Mouse (Mus musculus): ENCODE results near the gene Spef1. TPM values are rescaled to one million over a fixed set of nuclear protein-coding genes. Genes with fewer than 3 reads are reported as not detected.

Spef1 gene
- polyA plus RNA-seq, 1 experiment from 2014 or later: 1.2 TPM

- H3K4me1 ChIP-seq (replicated peaks): peaks cover 82% of the 10 kb centered on the region
- peak overlapping the region; percentile 50 for H3K4me2 ChIP-seq
- DNase-seq (no peak), ATAC-seq (ENCODE audit: low read depth) (no peak)
- no peaks in the 10 kb centered on the region for H3K27me3 ChIP-seq
- no peaks in the 10 kb centered on the region for H3K9me3 ChIP-seq (replicated peaks)
- H3K36me3 ChIP-seq: no peaks in the 10 kb centered on the region
- H3K9ac ChIP-seq: peak overlapping the region; percentile 71
- no peak overlapping the region for H3K4me3 ChIP-seq (replicated peaks)
- peak overlapping the region; percentile 98 for H3K27ac ChIP-seq
- 28% methylated on average over 3 of the region's 3 CpGs for WGBS (ENCODE audit: insufficient replicate concordance)
Measured at GRCm38 (mm10) chr2:131221853-131222515, 34.9 kb upstream of the Spef1 start.

GRCm38 (mm10) chr2:131220030-131220429 lies 32.9 kb upstream of the Spef1 start:
- Histone ChIP-seq H3K4me1 (replicated peaks) (peaks cover 83% of the 10 kb centered on the region), H3K9ac (no peak overlapping the region), H3K4me2 (no peak overlapping the region), H3K27ac (peak overlapping the region; percentile 64; the same call in 1 of the 2 replicates), H3K9me3 (replicated peaks) (no peaks in the 10 kb centered on the region), H3K4me3 (replicated peaks) (no peak overlapping the region), H3K27me3 (no peaks in the 10 kb centered on the region), H3K36me3 (no peaks in the 10 kb centered on the region)
- DNase-seq: no peak
- ATAC-seq (ENCODE audit: low read depth): no peak
- 46% methylated on average over 4 of the region's 4 CpGs for WGBS (ENCODE audit: insufficient replicate concordance)

DNA sequence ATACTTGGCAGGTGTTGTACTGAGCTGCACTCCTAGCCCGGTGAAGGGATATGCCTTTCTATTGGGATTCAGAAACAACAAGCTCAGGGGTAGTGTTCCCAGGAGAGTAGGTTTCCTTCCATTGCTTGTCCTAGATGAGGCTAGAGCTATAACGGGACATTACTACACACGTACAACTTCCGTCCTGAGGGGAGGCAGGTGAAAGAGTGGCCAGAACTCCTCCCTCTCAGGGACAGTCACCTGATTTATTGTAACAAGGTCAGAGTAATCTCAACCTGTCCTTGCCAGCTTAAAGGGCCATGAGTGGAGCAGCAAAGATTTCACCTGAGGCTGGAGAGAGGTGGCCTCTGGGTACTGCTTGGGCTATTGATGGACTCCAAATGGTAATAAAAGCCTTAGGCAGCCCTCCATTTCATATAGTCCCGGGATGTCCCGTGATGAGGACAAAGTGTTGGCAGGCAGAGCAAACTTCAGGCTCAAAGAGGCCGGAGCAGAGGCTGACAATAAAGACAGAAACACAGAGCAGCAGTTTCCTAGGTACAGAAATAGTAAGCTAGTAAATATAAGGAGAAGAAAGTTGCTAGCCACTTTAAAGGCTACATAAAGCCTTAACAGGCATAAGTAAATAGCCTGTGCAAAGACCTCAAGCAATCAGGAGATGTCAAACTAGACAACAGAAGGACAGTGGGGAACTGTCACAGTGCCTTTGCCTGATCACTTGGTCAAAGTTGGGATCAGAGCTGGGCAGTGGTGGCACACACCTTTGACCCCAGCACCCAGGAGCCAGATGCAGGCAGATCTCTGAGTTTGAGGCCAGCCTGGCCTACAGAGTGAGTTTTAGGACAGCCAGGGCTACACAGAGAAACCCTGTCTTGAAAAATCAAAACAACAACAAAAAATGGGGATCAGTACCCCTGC lies 29.1 kb upstream of the Spef1 start:
- Histone ChIP-seq H3K4me1 (replicated peaks) (peaks cover 82% of the 10 kb centered on the region), H3K4me3 (replicated peaks) (no peak overlapping the region), H3K4me2 (no peak overlapping the region), H3K27me3 (no peaks in the 10 kb centered on the region), H3K27ac (peak overlapping the region; percentile 96), H3K36me3 (peaks cover 19% of the 10 kb centered on the region), H3K9me3 (replicated peaks) (no peaks in the 10 kb centered on the region), H3K9ac (peak overlapping the region; percentile 2; the same call in 1 of the 2 replicates)
- WGBS (ENCODE audit: insufficient replicate concordance): 82% methylated on average over 7 of the region's 7 CpGs
- ATAC-seq (ENCODE audit: low read depth) (no peak), DNase-seq (no peak)

DNA sequence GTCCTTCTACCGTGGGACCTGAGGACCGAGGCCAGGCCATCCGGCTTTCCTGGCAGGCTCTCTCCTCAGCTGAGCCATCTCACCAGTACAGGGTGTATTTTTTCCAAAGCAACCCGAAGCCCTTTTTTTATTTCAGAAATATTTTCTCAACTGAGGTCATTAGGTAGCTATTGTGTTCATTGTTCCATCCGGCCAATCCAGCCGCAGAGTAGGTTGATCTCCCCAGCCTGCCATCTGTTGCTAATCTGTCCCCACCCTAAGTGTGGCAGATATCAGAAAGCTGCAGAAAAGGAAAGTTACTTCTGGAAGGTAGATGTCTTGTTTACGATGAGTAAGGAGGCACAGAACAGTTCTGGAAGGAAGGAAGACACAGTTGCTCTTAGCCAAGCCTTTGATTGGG lies 26.7 kb upstream of the Spef1 start:
- no peaks in the 10 kb centered on the region for H3K9me3 ChIP-seq (replicated peaks)
- peak; percentile 72 for DNase-seq
- peak overlapping the region; percentile 39 for H3K4me3 ChIP-seq (replicated peaks)
- 39% methylated on average over 7 of the region's 7 CpGs for WGBS (ENCODE audit: insufficient replicate concordance)
- peaks cover 88% of the 10 kb centered on the region for H3K4me1 ChIP-seq (replicated peaks)
- peak overlapping the region; percentile 73 for H3K9ac ChIP-seq
- peak overlapping the region; percentile 63 for H3K4me2 ChIP-seq
- peaks cover 19% of the 10 kb centered on the region for H3K36me3 ChIP-seq
- H3K27me3 ChIP-seq: no peaks in the 10 kb centered on the region
- ATAC-seq (ENCODE audit: low read depth): peak; percentile 73
- H3K27ac ChIP-seq: peak overlapping the region; percentile 96

DNA sequence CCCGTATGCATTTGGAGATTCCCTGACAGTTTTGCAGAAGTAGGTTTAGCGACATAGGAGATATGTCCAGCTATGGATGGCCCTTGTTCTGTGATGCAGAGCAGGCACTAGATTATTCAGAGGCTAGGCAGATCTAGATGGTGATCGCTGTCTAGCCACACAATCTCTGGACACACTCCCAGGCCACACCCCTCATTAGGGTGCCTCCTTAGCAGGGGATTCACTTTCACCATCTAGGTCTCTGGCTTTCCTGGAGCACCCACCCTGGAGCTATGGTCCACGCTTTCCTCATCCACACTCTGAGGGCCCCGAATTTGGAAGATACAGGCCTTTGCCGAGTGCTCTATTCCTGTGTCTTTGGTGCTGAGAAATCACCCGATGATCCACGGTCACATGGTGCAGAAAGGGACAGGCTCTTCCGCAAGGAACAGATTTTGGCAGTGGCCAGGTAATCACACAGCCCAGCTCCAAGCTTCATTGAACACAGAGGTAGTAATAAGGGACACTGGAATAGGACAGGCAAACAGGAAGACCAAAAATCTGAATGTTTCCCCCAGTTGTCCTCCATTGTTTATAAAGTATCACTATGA lies 24.0 kb upstream of the Spef1 start:
- peaks cover 19% of the 10 kb centered on the region for H3K36me3 ChIP-seq
- ATAC-seq (ENCODE audit: low read depth) (peak; percentile 19; the same call in 1 of the 2 replicates), DNase-seq (no peak)
- H3K4me3 ChIP-seq (replicated peaks): peak overlapping the region; percentile 66
- no peaks in the 10 kb centered on the region for H3K27me3 ChIP-seq
- no peaks in the 10 kb centered on the region for H3K9me3 ChIP-seq (replicated peaks)
- peak overlapping the region; percentile 76 for H3K4me2 ChIP-seq
- H3K4me1 ChIP-seq (replicated peaks): peaks cover 92% of the 10 kb centered on the region
- peak overlapping the region; percentile 77 for H3K9ac ChIP-seq
- WGBS (ENCODE audit: insufficient replicate concordance): 53% methylated on average over 9 of the region's 9 CpGs
- H3K27ac ChIP-seq: peak overlapping the region; percentile 91

GRCm38 (mm10) chr2:131209969-131210792 lies 23.1 kb upstream of the Spef1 start:
- H3K27me3 ChIP-seq: no peaks in the 10 kb centered on the region
- no peaks in the 10 kb centered on the region for H3K9me3 ChIP-seq (replicated peaks)
- peak overlapping the region; percentile 77 for H3K9ac ChIP-seq
- DNase-seq: peak; percentile 92
- H3K4me3 ChIP-seq (replicated peaks): peak overlapping the region; percentile 66
- H3K4me1 ChIP-seq (replicated peaks): peaks cover 92% of the 10 kb centered on the region
- H3K36me3 ChIP-seq: peaks cover 19% of the 10 kb centered on the region
- WGBS (ENCODE audit: insufficient replicate concordance): 1% methylated on average over 50 of the region's 50 CpGs
- H3K27ac ChIP-seq: peak overlapping the region; percentile 91
- H3K4me2 ChIP-seq: peak overlapping the region; percentile 76
- ATAC-seq (ENCODE audit: low read depth): peak; percentile 79

DNA sequence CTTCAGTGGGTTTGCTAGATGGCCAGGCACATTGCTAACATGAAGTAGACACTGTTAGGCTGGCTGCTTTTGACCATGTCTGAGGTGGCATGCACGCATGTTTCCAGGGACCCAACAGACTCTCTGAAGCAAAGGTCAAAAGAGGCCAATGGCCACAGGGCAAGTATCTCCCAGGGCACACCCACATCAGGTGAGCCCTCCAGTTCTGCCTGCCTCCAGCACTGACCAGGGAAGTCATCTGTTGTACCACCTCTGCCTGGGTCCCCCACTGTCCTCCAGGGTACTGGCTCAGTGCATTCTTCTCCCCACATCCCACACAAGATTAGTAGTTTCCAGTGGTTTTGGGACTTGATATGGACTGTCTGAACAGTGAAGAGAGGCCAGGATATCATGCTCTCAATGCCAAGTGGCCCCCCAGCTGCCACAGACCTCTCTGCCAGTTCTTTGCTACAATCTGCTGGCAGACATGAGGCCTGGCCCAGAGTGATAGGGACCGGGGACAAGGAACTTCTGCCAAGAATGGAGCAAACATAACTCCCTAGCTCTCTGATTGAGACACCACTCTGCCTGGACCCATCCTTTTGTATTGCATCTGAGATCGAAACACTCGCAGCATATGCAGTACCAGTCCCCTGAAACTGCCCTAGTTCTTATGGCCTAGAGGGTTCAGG lies 22.2 kb upstream of the Spef1 start:
- Histone ChIP-seq H3K4me3 (replicated peaks) (peak overlapping the region; percentile 66), H3K27ac (peak overlapping the region; percentile 91)
- 54% methylated on average over 4 of the region's 4 CpGs for WGBS (ENCODE audit: insufficient replicate concordance)

GRCm38 (mm10) chr2:131208356-131208755 lies 21.3 kb upstream of the Spef1 start:
- Histone ChIP-seq H3K4me2 (no peak overlapping the region), H3K9me3 (replicated peaks) (no peaks in the 10 kb centered on the region), H3K4me1 (replicated peaks) (peaks cover 92% of the 10 kb centered on the region), H3K27ac (peak overlapping the region; percentile 91), H3K4me3 (replicated peaks) (no peak overlapping the region), H3K9ac (no peak overlapping the region; the same call in 1 of the 2 replicates), H3K27me3 (no peaks in the 10 kb centered on the region), H3K36me3 (peaks cover 12% of the 10 kb centered on the region)
- 82% methylated on average over 2 of the region's 2 CpGs for WGBS (ENCODE audit: insufficient replicate concordance)
- DNase-seq: no peak
- no peak for ATAC-seq (ENCODE audit: low read depth)

More for the DNA sequence above, 22.2 kb upstream of the Spef1 start:
- H3K4me1 ChIP-seq (replicated peaks): peaks cover 92% of the 10 kb centered on the region
- peak; percentile 64 for DNase-seq
- H3K9ac ChIP-seq: peak overlapping the region; percentile 77
- H3K36me3 ChIP-seq: peaks cover 14% of the 10 kb centered on the region
- ATAC-seq (ENCODE audit: low read depth): peak; percentile 2; the same call in 1 of the 2 replicates
- H3K4me2 ChIP-seq: peak overlapping the region; percentile 76
- H3K9me3 ChIP-seq (replicated peaks): no peaks in the 10 kb centered on the region
- H3K27me3 ChIP-seq: no peaks in the 10 kb centered on the region

DNA sequence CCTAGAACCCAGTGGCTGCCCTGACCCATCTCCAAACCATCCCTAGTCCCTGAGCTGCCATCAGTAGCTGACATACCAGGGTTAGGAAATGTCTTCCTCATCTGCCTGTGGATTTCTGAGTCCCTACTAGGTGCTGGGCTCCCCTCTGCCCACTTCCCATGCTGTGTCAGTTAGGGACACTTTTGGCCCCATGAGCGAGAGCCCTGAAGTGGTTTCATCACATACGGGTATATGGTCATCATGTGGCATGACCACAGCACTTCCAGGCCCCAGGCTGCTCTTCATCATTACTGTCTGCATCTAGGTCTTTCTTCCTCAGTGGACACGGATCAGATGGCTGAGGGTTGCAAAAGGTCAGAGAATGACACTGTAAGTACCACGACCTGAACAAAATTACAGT lies 19.7 kb upstream of the Spef1 start, which contains the start of gene Ap5s1:
Gene Ap5s1 (plus strand): TSS at position 301 of the 400 bp plus-strand sequence.
- Histone ChIP-seq H3K27ac (peak within 1 kb of the TSS; percentile 99), H3K27me3 (no peaks in the 10 kb centered on the region), H3K36me3 (peaks cover 13% of the 10 kb centered on the region), H3K4me3 (replicated peaks) (peak within 1 kb of the TSS; percentile 24; the same call in 1 of the 2 replicates), H3K9me3 (replicated peaks) (no peaks in the 10 kb centered on the region), H3K9ac (peak within 1 kb of the TSS; percentile 74), H3K4me1 (replicated peaks) (peaks cover 89% of the 10 kb centered on the region), H3K4me2 (peak within 1 kb of the TSS; percentile 59)
- ATAC-seq (ENCODE audit: low read depth): no peak
- no peak for DNase-seq
- 69% methylated on average over 4 of the region's 4 CpGs for WGBS (ENCODE audit: insufficient replicate concordance)

All from liver, embryonic 13.5 days (tissue).